Mouse (Mus musculus): ENCODE measurements at regions not wholly inside any gene's neighbourhood (a gene's known extent, or its start where the extent isn't known, plus 50 kb on each side); places are given as distances from the start of the nearest gene placed in this dataset.

GRCm38 (mm10) chr1:4722333-4722931 lies 85.3 kb upstream of the Gm37988 start:
- no peak for TF ChIP-seq CTCF (IDR thresholded peaks at IDR 0.05; ENCODE audit: borderline replicate concordance, extremely low read depth, insufficient read depth, insufficient read length)
- TF ChIP-seq POLR2A (IDR thresholded peaks at IDR 0.05; ENCODE audit: borderline replicate concordance, extremely low read depth, insufficient read depth, insufficient read length, poor library complexity, severe bottlenecking), result no peak

Data from brain, embryonic 14.5 days (tissue).